Mouse (Mus musculus) hindbrain, embryonic 15.5 days (tissue): ENCODE measurements around the gene Krt4. TPM values are rescaled to one million over a fixed set of nuclear protein-coding genes. Genes with fewer than 3 reads are reported as not detected.

Experiments used
- ATAC-seq: fragments of 200-750 bp; cut with Nextera tagmentation; 2 replicates; pipeline ENCODE4 v1.8.0; 2017; ENCODE audit warnings: low read depth, moderate number of reproducible peaks, moderate TSS enrichment; ENCODE audit not compliant: low FRiP score
- H3K27ac ChIP-seq: fragments of 300-500 bp; sonication (generic); replicated peaks from 2 replicates; pipeline ENCODE4 v1.5.1; 2015; ENCODE audit warnings: mild to moderate bottlenecking, inconsistent platforms
- H3K27me3 ChIP-seq: fragments of 300-500 bp; sonication (generic); 2 replicates; pipeline ENCODE4 v1.6.1; 2015; ENCODE audit warnings: control low read depth, inconsistent platforms
- H3K36me3 ChIP-seq: fragments of 300-500 bp; sonication (generic); 2 replicates; pipeline ENCODE4 v1.6.1; 2015; ENCODE audit warnings: control low read depth, inconsistent platforms
- H3K4me1 ChIP-seq: fragments of 300-500 bp; sonication (generic); replicated peaks from 2 replicates; pipeline ENCODE4 v1.6.1; 2015; ENCODE audit warnings: control low read depth, inconsistent platforms
- H3K4me2 ChIP-seq: fragments of 300-500 bp; sonication (generic); 2 replicates; pipeline ENCODE4 v1.6.1; 2015; ENCODE audit warnings: moderate library complexity, mild to moderate bottlenecking, inconsistent platforms
- H3K4me3 ChIP-seq: fragments of 300-500 bp; sonication (generic); 2 replicates; pipeline ENCODE4 v1.5.1; 2015; ENCODE audit warnings: mild to moderate bottlenecking, inconsistent platforms
- H3K9ac ChIP-seq: fragments of 300-500 bp; sonication (generic); 2 replicates; pipeline ENCODE4 v1.6.1; 2015; ENCODE audit warnings: inconsistent platforms
- H3K9me3 ChIP-seq: fragments of 300-500 bp; sonication (generic); 2 replicates; pipeline ENCODE4 v1.6.1; 2016; ENCODE audit warnings: control low read depth, inconsistent platforms
- WGBS: fragments of 180-500 bp; shearing (Covaris S2); methylation state at CpG from one replicate; pipeline ENCODE4 v1.1.7; 2015; 5-methylcytosine and 5-hydroxymethylcytosine counted together
- polyA plus RNA-seq: library from polyadenylated mRNA; unstranded; fragments of >200 nt; fragmentation: Nextera tagmentation; extraction: Ambion mirVana; gene quantifications from 2 replicates; pipeline ENCODE4 v1.2.1, GENCODE M21; 2015

The Krt4 gene
- polyA plus RNA-seq, 1 experiment from 2014 or later = 0.40 TPM

- 80% methylated on average over 6 of the region's 6 CpGs for whole genome bisulfite sequencing
- no peak overlapping the region for H3K9ac ChIP-seq
- H3K4me3 ChIP-seq = no peak overlapping the region
- no peaks in the 10 kb centered on the region for H3K9me3 ChIP-seq
- no peak overlapping the region for H3K27ac ChIP-seq
- 0 out of 2 replicates have a peak, but pooled peaks cover 3% of the 10 kb centered on the region for H3K27me3 ChIP-seq
- H3K36me3 ChIP-seq = no peaks in the 10 kb centered on the region
- no peak for ATAC-seq
- H3K4me2 ChIP-seq = no peak overlapping the region
- H3K4me1 ChIP-seq = peaks cover 12% of the 10 kb centered on the region; the same call in 1 of the 2 replicates
These were observed 8.5 kb upstream of the Krt4 start for GRCm38 (mm10) chr15:101933024-101933423.

- Histone ChIP-seq H3K9me3 (no peaks in the 10 kb centered on the region), H3K9ac (no peak overlapping the region), H3K27me3 (0 out of 2 replicates have a peak, but pooled peaks cover 3% of the 10 kb centered on the region), H3K27ac (no peak overlapping the region), H3K4me2 (peak overlapping the region; percentile 44), H3K4me1 (peaks cover 12% of the 10 kb centered on the region; the same call in 1 of the 2 replicates), H3K4me3 (peak overlapping the region; percentile 2; the same call in 1 of the 2 replicates), H3K36me3 (no peaks in the 10 kb centered on the region)
- WGBS = 2% methylated on average over 17 of the region's 17 CpGs
- ATAC-seq = no peak
These were observed 5.1 kb upstream of the Krt4 start for GRCm38 (mm10) chr15:101929666-101930065.

- 21% methylated on average over 9 of the region's 9 CpGs for WGBS
- Histone ChIP-seq H3K4me2 (no peak overlapping the region), H3K9ac (no peak overlapping the region), H3K27me3 (0 out of 2 replicates have a peak, but pooled peaks cover 3% of the 10 kb centered on the region), H3K9me3 (no peaks in the 10 kb centered on the region), H3K4me3 (no peak overlapping the region), H3K27ac (no peak overlapping the region), H3K36me3 (no peaks in the 10 kb centered on the region), H3K4me1 (peaks cover 12% of the 10 kb centered on the region; the same call in 1 of the 2 replicates)
- ATAC-seq = no peak
These were observed 4.6 kb upstream of the Krt4 start for GRCm38 (mm10) chr15:101929087-101929486.

- Histone ChIP-seq H3K27me3 (0 out of 2 replicates have a peak, but pooled peaks cover 3% of the 10 kb centered on the region), H3K27ac (no peak overlapping the region), H3K9me3 (no peaks in the 10 kb centered on the region), H3K4me1 (peaks cover 12% of the 10 kb centered on the region; the same call in 1 of the 2 replicates), H3K4me3 (no peak overlapping the region), H3K4me2 (no peak overlapping the region), H3K36me3 (no peaks in the 10 kb centered on the region), H3K9ac (no peak overlapping the region)
- no peak for ATAC-seq
- WGBS = 78% methylated on average over 12 of the region's 12 CpGs
These were observed 3.0 kb upstream of the Krt4 start for GRCm38 (mm10) chr15:101927340-101928080.

GRCm38 (mm10) chr15:101925041-101925440, 506 bp upstream of the Krt4 start:
- H3K27ac ChIP-seq = no peak overlapping the region
- no peak for ATAC-seq
- H3K27me3 ChIP-seq = 0 out of 2 replicates have a peak, but pooled peaks cover 3% of the 10 kb centered on the region
- H3K4me1 ChIP-seq = peaks cover 7% of the 10 kb centered on the region; the same call in 1 of the 2 replicates
- 89% methylated on average over 1 of the region's 1 CpGs for WGBS
- H3K4me3 ChIP-seq = no peak overlapping the region
- H3K36me3 ChIP-seq = no peaks in the 10 kb centered on the region
- H3K9ac ChIP-seq = no peak overlapping the region
- no peaks in the 10 kb centered on the region for H3K9me3 ChIP-seq
- H3K4me2 ChIP-seq = no peak overlapping the region

- Histone ChIP-seq H3K9me3 (no peaks in the 10 kb centered on the region), H3K27ac (no peak overlapping the region), H3K4me1 (no peaks in the 10 kb centered on the region), H3K9ac (no peak overlapping the region), H3K4me2 (no peak overlapping the region), H3K27me3 (no peaks in the 10 kb centered on the region), H3K4me3 (no peak overlapping the region), H3K36me3 (no peaks in the 10 kb centered on the region)
- 90% methylated on average over 2 of the region's 2 CpGs for WGBS
- ATAC-seq = no peak
These were observed 2.2 kb downstream of the Krt4 start for GRCm38 (mm10) chr15:101922296-101922695.

GRCm38 (mm10) chr15:101916072-101916471, 8.5 kb downstream of the Krt4 start:
- Histone ChIP-seq H3K4me2 (no peak overlapping the region), H3K9ac (no peak overlapping the region), H3K9me3 (no peaks in the 10 kb centered on the region), H3K36me3 (no peaks in the 10 kb centered on the region), H3K27ac (no peak overlapping the region), H3K4me3 (no peak overlapping the region), H3K4me1 (no peaks in the 10 kb centered on the region), H3K27me3 (no peaks in the 10 kb centered on the region)
- ATAC-seq = no peak
- 78% methylated on average over 2 of the region's 2 CpGs for WGBS

GRCm38 (mm10) chr15:101904849-101905248, 19.7 kb downstream of the Krt4 start:
- no peaks in the 10 kb centered on the region for H3K4me1 ChIP-seq
- no peak overlapping the region for H3K27ac ChIP-seq
- H3K36me3 ChIP-seq = no peaks in the 10 kb centered on the region
- H3K4me2 ChIP-seq = no peak overlapping the region
- no peaks in the 10 kb centered on the region for H3K27me3 ChIP-seq
- ATAC-seq = no peak
- H3K9ac ChIP-seq = no peak overlapping the region
- 81% methylated on average over 5 of the region's 5 CpGs for WGBS
- H3K9me3 ChIP-seq = no peaks in the 10 kb centered on the region
- H3K4me3 ChIP-seq = no peak overlapping the region

GRCm38 (mm10) chr15:101902171-101903149, 22.1 kb downstream of the Krt4 start:
- no peaks in the 10 kb centered on the region for H3K4me1 ChIP-seq
- no peak overlapping the region for H3K4me3 ChIP-seq
- H3K36me3 ChIP-seq = no peaks in the 10 kb centered on the region
- ATAC-seq = no peak
- H3K9ac ChIP-seq = no peak overlapping the region
- no peak overlapping the region for H3K4me2 ChIP-seq
- H3K9me3 ChIP-seq = no peaks in the 10 kb centered on the region
- no peak overlapping the region for H3K27ac ChIP-seq
- 54% methylated on average over 12 of the region's 12 CpGs for WGBS
- no peaks in the 10 kb centered on the region for H3K27me3 ChIP-seq

- no peaks in the 10 kb centered on the region for H3K9me3 ChIP-seq
- no peaks in the 10 kb centered on the region for H3K4me1 ChIP-seq
- no peak overlapping the region for H3K4me2 ChIP-seq
- H3K9ac ChIP-seq = no peak overlapping the region
- 96% methylated on average over 4 of the region's 4 CpGs for WGBS
- H3K27ac ChIP-seq = no peak overlapping the region
- H3K4me3 ChIP-seq = no peak overlapping the region
- ATAC-seq = no peak
- H3K36me3 ChIP-seq = no peaks in the 10 kb centered on the region
- no peaks in the 10 kb centered on the region for H3K27me3 ChIP-seq
These were observed 29.3 kb downstream of the Krt4 start for GRCm38 (mm10) chr15:101895216-101895615.

- H3K9me3 ChIP-seq = no peaks in the 10 kb centered on the region
- no peak within 1 kb of the TSS for H3K4me3 ChIP-seq
- no peak within 1 kb of the TSS for H3K4me2 ChIP-seq
- no peak for ATAC-seq
- H3K4me1 ChIP-seq = no peaks in the 10 kb centered on the region
- no peaks in the 10 kb centered on the region for H3K36me3 ChIP-seq
- no peak within 1 kb of the TSS for H3K9ac ChIP-seq
- no peaks in the 10 kb centered on the region for H3K27me3 ChIP-seq
- 74% methylated on average over 4 of the region's 4 CpGs for WGBS
- H3K27ac ChIP-seq = no peak within 1 kb of the TSS
These were observed 31.7 kb downstream of the Krt4 start, which contains the start of gene Krt76 for GRCm38 (mm10) chr15:101892820-101893219. TSS of gene Krt76 (minus strand) at chr15:101892920.

- H3K27ac ChIP-seq = no peak overlapping the region
- H3K9ac ChIP-seq = no peak overlapping the region
- 27% methylated on average over 9 of the region's 11 CpGs for WGBS
- no peak overlapping the region for H3K4me3 ChIP-seq
- H3K9me3 ChIP-seq = no peaks in the 10 kb centered on the region
- no peaks in the 10 kb centered on the region for H3K27me3 ChIP-seq
- 0 out of 2 replicates have a peak overlapping the region, but pooled peaks have one; percentile 26 for H3K4me2 ChIP-seq
- ATAC-seq = no peak
- H3K36me3 ChIP-seq = no peaks in the 10 kb centered on the region
- H3K4me1 ChIP-seq = no peaks in the 10 kb centered on the region
These were observed 44.8 kb downstream of the Krt4 start for GRCm38 (mm10) chr15:101879776-101880175.
